Mouse (Mus musculus): ENCODE data around the gene Madcam1. TPM values are rescaled to one million over a fixed set of nuclear protein-coding genes. Genes with fewer than 3 reads are reported as not detected.

The Madcam1 gene
- polyA plus RNA-seq, 1 experiment, result not detected

- TF ChIP-seq GATA1 (IDR thresholded peaks at IDR 0.05; ENCODE audit: low read length), result no peak
Measured at GRCm38 (mm10) chr10:79654946-79655395, 9.4 kb upstream of the Madcam1 start.

GRCm38 (mm10) chr10:79658829-79659228 is 5.5 kb upstream of the Madcam1 start:
- TF ChIP-seq GATA1 (IDR thresholded peaks at IDR 0.05; ENCODE audit: low read length), result no peak

DNA sequence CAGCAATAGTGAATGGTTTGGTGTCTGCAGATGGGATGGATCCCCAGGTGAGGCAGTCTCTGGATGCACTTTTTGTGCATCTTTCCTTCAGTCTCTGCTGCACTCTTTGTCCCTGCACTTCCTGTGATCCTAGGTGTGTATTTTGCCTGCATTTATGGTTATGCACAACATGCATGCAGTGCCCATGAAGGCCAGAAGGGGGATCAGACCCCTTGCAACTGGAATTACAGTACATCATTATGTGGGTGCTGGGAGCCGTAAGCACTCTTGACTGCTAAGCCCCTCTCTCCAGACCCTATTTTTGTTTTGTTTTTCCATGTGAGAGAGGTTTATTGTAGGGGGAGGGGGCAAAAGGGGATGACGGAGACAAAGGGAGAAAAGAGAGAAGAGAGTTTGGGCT is 4.1 kb upstream of the Madcam1 start:
- no peak for TF ChIP-seq GATA1 (IDR thresholded peaks at IDR 0.05; ENCODE audit: low read length)

DNA sequence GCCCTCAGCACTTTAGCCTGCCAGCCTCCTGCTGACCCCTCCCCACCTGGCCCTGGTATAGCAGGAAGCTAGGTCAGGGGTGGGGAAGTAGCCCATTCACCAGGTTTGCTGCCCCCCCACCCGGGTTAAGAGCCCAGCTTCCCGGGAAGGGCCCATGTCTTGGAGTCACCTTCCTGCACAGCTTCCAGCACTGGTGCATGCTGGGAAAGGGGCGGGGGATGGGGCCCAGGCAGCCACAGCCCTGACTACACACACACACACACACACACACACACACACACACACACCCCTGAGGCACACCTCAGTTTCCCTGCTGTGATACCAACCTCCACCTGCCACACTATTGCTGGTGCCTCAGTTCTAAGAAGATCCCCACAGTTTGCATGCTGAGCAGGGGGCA is 2.5 kb upstream of the Madcam1 start:
- TF ChIP-seq GATA1 (IDR thresholded peaks at IDR 0.05; ENCODE audit: low read length), result no peak

GRCm38 (mm10) chr10:79665051-79665450 is 692 bp downstream of the Madcam1 start:
- TF ChIP-seq GATA1 (IDR thresholded peaks at IDR 0.05; ENCODE audit: low read length), result no peak

DNA sequence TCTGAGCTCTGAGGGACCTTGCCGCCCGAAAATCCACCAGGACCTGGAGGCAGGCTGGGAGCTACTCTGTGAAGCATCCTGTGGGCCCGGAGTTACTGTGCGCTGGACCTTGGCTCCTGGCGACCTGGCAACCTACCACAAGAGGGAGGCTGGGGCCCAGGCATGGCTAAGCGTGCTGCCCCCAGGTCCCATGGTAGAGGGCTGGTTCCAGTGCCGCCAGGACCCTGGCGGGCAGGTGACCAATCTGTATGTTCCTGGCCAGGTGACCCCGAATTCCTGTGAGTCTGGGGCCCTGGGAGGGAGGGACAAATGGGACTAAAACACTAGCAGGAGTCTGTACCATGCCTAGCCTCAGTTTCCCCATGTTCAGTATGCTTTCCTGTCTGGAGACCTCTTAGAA is 2.1 kb downstream of the Madcam1 start:
- no peak for TF ChIP-seq GATA1 (IDR thresholded peaks at IDR 0.05; ENCODE audit: low read length)

DNA sequence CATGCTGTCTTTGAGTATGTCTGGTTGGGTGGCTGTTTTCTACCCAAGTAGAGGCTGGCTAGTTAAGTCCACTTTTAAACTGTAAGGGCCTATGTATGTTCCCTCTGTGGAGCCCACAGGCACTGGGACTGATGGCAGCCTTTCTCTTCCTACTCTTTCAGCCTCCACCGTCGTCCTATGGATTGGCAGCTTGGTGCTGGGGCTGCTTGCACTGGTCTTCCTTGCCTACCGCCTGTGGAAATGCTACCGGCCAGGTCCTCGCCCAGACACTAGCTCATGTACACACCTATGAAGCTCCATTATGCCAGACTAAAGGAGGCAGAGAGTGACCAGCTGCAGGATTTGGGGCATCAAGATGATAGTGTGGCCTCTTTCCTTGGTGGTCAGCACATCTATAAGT is 3.7 kb downstream of the Madcam1 start:
- no peak for TF ChIP-seq GATA1 (IDR thresholded peaks at IDR 0.05; ENCODE audit: low read length)

DNA sequence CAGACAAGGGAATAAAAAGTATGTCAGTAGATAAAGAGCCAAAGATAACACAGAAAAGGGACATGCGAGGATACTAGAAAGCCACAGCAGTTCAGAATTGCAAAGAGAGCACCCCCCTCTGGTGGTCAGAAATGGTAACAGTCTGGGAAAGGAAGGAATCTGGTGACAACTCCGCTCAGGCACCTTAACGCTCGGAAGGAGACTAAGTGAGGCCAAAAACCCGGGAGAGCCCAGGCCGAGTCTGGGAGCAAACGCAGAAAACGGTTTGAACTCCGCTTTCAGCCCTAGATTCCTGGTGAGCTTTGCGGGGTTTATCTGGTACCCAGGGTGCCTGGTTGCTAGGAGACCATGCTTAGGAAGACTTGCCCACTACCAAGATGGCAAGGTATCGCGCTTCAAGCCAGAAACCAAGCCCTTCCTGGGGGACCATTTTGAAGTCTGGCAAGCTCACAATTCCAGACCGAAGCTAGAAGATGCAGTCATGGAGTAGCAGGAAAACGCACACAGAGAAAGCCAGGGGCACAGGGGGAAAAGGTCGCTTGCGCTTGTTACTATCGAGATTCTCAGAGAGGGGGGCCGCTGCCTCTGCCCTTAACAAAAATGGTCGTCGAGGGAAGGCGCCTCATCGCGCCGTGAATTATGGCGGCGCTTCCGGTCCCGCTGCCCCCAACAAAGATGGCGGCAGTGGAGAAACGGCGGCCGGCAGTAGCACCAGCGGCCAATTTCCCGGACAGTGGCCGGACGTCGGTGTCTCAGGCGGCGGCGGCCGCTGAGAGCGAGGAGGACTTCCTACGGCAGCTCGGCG is 4.6 kb downstream of the Madcam1 start, which contains the start of gene Tpgs1:
TSS of gene Tpgs1 (plus strand) at position 599 of the 805 bp plus-strand sequence.
- TF ChIP-seq GATA1 (IDR thresholded peaks at IDR 0.05; ENCODE audit: low read length), result no peak

DNA sequence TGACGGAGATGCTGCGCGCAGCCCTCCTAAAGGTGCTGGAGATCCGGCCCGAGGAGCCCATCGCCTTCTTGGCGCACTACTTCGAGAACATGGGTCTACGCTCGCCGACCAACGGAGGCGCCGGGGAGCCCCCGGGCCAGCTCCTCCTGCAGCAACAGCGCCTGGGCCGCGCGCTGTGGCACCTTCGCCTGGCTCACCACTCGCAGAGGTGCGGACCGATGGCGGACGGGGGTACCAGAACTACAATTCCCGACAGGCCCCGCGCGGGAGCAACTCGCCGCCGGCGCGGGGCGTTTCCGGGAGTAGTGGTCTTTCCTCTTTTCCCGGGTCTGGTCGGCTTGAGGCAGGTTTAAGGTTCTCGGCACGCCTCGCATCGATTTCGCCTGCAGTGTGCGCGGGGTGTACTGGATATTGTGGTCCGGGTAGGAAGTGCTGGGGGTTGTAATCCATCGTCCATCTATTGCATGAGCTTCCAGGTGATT is 5.3 kb downstream of the Madcam1 start:
- TF ChIP-seq GATA1 (IDR thresholded peaks at IDR 0.05; ENCODE audit: low read length), result no peak

DNA sequence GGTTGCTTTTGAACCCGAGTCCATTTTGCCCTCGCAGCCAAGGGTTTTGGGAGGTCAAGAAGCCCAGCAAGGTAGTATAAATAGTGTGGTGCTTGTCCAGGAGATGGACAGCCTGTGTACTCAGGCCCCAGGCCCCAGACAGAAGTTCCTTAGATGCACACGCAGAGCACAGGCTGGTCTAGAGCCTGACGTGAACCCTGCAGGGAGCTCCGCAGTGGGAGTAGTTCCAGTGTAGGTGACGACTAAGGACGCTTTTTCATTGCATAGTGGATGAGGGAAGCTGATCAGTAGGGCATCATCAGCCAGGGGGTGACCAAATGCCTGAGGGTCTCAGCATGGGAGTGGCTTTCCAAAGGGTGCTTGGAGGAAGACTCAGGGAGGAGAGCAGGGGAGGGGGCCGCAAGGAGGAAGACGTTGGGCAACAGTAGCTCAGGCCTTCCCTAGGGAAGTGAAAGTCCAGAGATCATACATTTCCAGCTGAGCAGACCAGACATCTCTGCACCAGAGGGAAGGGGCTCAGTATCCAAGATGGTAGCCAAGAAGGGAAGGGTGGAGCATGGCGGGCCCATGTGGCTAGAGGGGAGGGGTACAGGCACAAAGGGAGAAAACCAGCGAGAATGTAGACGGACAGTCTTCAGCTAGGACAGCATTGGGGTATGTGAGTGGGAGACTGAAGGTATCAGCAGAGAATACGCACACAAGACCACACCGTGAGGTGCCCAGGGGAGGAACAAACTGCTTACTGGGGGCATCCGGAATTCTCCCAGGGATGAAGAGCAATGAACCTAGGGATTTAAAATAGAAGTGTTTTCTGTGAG is 5.9 kb downstream of the Madcam1 start:
- TF ChIP-seq GATA1 (IDR thresholded peaks at IDR 0.05; ENCODE audit: low read length), result no peak

DNA sequence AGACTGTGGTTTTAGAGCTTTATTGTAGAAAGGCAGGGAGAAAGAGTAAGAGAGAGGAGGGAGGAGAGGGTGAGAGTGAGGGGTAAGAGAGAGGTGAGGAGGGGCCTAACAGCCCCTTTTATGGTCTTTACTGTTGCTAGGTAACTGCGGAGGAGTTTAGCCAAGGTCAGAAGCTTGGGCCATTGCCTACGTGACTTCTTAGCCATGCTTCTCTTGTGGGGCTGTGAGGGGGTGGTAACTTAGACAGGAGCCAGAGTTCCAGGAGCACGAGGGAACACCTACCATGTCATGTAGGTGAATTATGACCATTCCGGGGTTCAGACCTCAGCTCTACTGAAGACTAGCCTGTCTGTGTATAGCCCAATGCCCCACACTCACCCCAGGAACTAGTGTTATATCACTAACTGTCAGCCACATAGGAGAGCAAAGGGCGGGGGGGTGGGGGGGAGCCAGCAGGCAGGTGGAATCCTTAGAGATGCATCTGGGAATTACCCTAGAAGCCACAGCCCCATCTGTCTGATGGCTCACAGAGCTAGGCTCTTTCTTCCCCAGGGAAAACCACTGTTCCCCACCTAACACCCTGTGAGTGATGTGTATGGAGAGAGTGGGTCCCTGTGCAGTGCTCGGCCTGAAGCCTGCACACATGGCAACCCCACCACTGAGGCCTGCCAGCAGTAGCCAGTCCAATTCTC is 7.2 kb downstream of the Madcam1 start:
- no peak for TF ChIP-seq GATA1 (IDR thresholded peaks at IDR 0.05; ENCODE audit: low read length)

GRCm38 (mm10) chr10:79672088-79672455 is 7.7 kb downstream of the Madcam1 start:
- TF ChIP-seq GATA1 (IDR thresholded peaks at IDR 0.05; ENCODE audit: low read length), result no peak

DNA sequence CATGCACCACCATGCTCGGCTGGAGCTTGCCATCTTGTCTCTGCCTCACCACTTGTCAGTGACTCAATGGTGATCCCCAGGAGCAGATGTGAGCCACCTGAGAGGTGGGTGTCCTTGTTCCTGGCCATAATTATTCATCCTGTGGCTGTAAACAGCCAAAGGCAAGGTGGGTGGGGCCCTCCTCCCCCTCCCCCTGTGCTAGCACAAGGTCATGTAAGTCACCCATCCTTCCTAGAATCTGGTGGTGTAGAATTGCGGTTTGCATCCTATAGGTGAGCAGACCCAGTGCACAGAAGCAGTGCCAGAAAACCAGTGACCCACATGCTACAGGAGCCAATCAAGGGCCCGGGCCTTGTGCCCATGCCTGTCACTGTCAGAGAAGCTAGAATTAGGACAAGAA is 8.7 kb downstream of the Madcam1 start:
- no peak for TF ChIP-seq GATA1 (IDR thresholded peaks at IDR 0.05; ENCODE audit: low read length)

GRCm38 (mm10) chr10:79675346-79676035 is 11.1 kb downstream of the Madcam1 start:
- no peak for TF ChIP-seq GATA1 (IDR thresholded peaks at IDR 0.05; ENCODE audit: low read length)

Data from G1E-ER4 (cell line).